ENCODE assay signal across 9 mouse cellular contexts in genomic region chr8:121602860-121603259, GRCm38 (mm10). TPM values are rescaled to one million over a fixed set of nuclear protein-coding genes. Genes with fewer than 3 reads are reported as not detected.
DNase-seq lines count a peak whose midpoint lies in the region; ATAC-seq and TF ChIP-seq lines count a peak whose summit lies in the region.
"Had no signal": no experiment of that assay in that cellular context is flagged by ENCODE, and none has a peak within 500 bp of the region (broad histone marks: within the 10 kb centered on the region; RNA-seq: fewer than 3 reads in every experiment).

No protein-coding gene starts in this region.

- no peak overlapping the region for H3K4me2 ChIP-seq in lung, postnatal 0 days (replicated peaks; ENCODE audit: low read depth, low read length)

- intact Hi-C loops in heart, postnatal 14 days (cut with DNase I): loop anchor here (2.0 kb wide), 2 partner anchors 50 to 82 kb away; partner anchors contain the start of gene Zcchc14

- no peaks in the 10 kb centered on the region for H3K4me1 ChIP-seq in bone marrow, adult 2 months (ENCODE audit: control insufficient read depth, insufficient read depth, low read length)
- no peaks in the 10 kb centered on the region for H3K4me1 ChIP-seq in lung, postnatal 0 days (ENCODE audit: insufficient read depth, low read depth, low read length)

- TF ChIP-seq EP300 in lung, postnatal 0 days (IDR thresholded peaks at IDR 0.05): no peak

- peak; percentile 41; the same call in 1 of the 2 replicates for ATAC-seq in erythroid progenitor cell, adult 5-6 weeks (replicated peaks; ENCODE audit: low FRiP score, poor library complexity, severe bottlenecking)
- ATAC-seq in lung, postnatal 0 days: peak; percentile 78

- no peak overlapping the region for H3K9ac ChIP-seq in lung, postnatal 0 days (replicated peaks; ENCODE audit: low read depth)

- DNase-seq in layer of hippocampus, adult 11-12 months (ENCODE audit: low spot score): peak; percentile 84
- no peak for DNase-seq in layer of hippocampus, adult 9-10 months (ENCODE audit: low spot score)
- peak; percentile 69 to 79 for DNase-seq in heart, postnatal 14 days
- peak; percentile 58 to 80 for DNase-seq in layer of hippocampus, adult 18-20 months (ENCODE audit: low spot score in 2 of 2)
- peak; percentile 91 for DNase-seq in lung, postnatal 0 days (ENCODE audit: low spot score)
- DNase-seq in right cerebral cortex, postnatal 4 days: peak; percentile 62

- WGBS in bone marrow, adult 2 months: 10% methylated on average over 3 of the region's 3 CpGs
- 16% methylated on average over 3 of the region's 3 CpGs for WGBS in lung, postnatal 0 days

- no peaks in the 10 kb centered on the region for H3K27me3 ChIP-seq in lung, postnatal 0 days (replicated peaks; ENCODE audit: insufficient read depth, low read length)

- peak; percentile 60 for TF ChIP-seq CTCF in bone marrow, adult 2 months (IDR thresholded peaks at IDR 0.05; ENCODE audit: control insufficient read depth, insufficient read depth, low read length)
- TF ChIP-seq CTCF in lung, postnatal 0 days (IDR thresholded peaks at IDR 0.05): peak; percentile 97

- peaks cover 52% of the 10 kb centered on the region for H3K36me3 ChIP-seq in lung, postnatal 0 days (ENCODE audit: insufficient read depth, low read length)

- no peak overlapping the region for H3K4me3 ChIP-seq in bone marrow, adult 2 months (replicated peaks; ENCODE audit: control insufficient read depth, low read depth, low read length)
- H3K4me3 ChIP-seq in lung, postnatal 0 days (ENCODE audit: low read depth, low read length): no peak overlapping the region

- no peak overlapping the region for H3K27ac ChIP-seq in bone marrow, adult 2 months (ENCODE audit: control insufficient read depth, insufficient read depth, low read depth, low read length, poor library complexity)
- no peak overlapping the region for H3K27ac ChIP-seq in lung, postnatal 0 days (ENCODE audit: low read length)
- H3K27ac ChIP-seq: macrophage had no signal

- H3K9me3 ChIP-seq in lung, postnatal 0 days (ENCODE audit: low read length): no peaks in the 10 kb centered on the region

- no peak for TF ChIP-seq POLR2A in bone marrow, adult 2 months (IDR thresholded peaks at IDR 0.05; ENCODE audit: borderline replicate concordance, control insufficient read depth, low read depth, low read length)

RNA-seq across cellular contexts. Expression of gene Map1lc3b, which starts 12.7 kb away (rescaled TPM):
- polyA plus RNA-seq in bone marrow, adult 2 months (2011; ENCODE audit: insufficient read depth, insufficient read length, low replicate concordance, missing spikeins): 106 and 113 TPM in 2 replicates
- 93.9 and 137 TPM in 2 replicates for total RNA-seq in erythroid progenitor cell, adult 5-6 weeks (2015; ENCODE audit: low replicate concordance)
- total RNA-seq in erythroid progenitor cell, adult 5-6 weeks (2017; ENCODE audit: low replicate concordance): 84.3 and 101 TPM in 2 replicates
- 100 to 1,000 TPM; 215 to 228 TPM for total RNA-seq in heart, postnatal 14 days (2021)
- 100 to 1,000 TPM; 166 to 181 TPM for total RNA-seq in layer of hippocampus, adult 18-20 months (2021)
- polyA plus RNA-seq in lung, postnatal 0 days (2015; fragmentation: Nextera tagmentation; extraction: Ambion mirVana): 411 and 449 TPM in 2 replicates

RNA-seq across cellular contexts. Expression of gene Fbxo31, which starts 24.3 kb away (rescaled TPM):
- 9.4 and 19.4 TPM in 2 replicates for polyA plus RNA-seq in bone marrow, adult 2 months (2011; ENCODE audit: insufficient read depth, insufficient read length, low replicate concordance, missing spikeins)
- total RNA-seq in erythroid progenitor cell, adult 5-6 weeks (2015; ENCODE audit: low replicate concordance): 1.7 and 2.2 TPM in 2 replicates
- total RNA-seq in erythroid progenitor cell, adult 5-6 weeks (2017; ENCODE audit: low replicate concordance): 1.5 and 3.5 TPM in 2 replicates
- total RNA-seq in heart, postnatal 14 days (2021): 10 to 100 TPM; 74.4 to 93.8 TPM
- total RNA-seq in layer of hippocampus, adult 18-20 months (2021): 100 to 1,000 TPM; 114 to 119 TPM
- polyA plus RNA-seq in lung, postnatal 0 days (2015; fragmentation: Nextera tagmentation; extraction: Ambion mirVana): 12.1 and 13.9 TPM in 2 replicates

RNA-seq across cellular contexts. Expression of gene Zcchc14, which starts 49.8 kb away (rescaled TPM):
- 2.9 and 4.9 TPM in 2 replicates for polyA plus RNA-seq in bone marrow, adult 2 months (2011; ENCODE audit: insufficient read depth, insufficient read length, low replicate concordance, missing spikeins)
- total RNA-seq in erythroid progenitor cell, adult 5-6 weeks (2015; ENCODE audit: low replicate concordance): not detected in 2 replicates
- not detected in 2 replicates for total RNA-seq in erythroid progenitor cell, adult 5-6 weeks (2017; ENCODE audit: low replicate concordance)
- total RNA-seq in heart, postnatal 14 days (2021): 10 to 100 TPM; 33.9 to 38.5 TPM
- 10 to 100 TPM; 88.8 to 90.1 TPM for total RNA-seq in layer of hippocampus, adult 18-20 months (2021)
- 11.1 and 14.7 TPM in 2 replicates for polyA plus RNA-seq in lung, postnatal 0 days (2015; fragmentation: Nextera tagmentation; extraction: Ambion mirVana)

RNA-seq across cellular contexts. Expression of gene 1700018B08Rik, which starts 58.7 kb away (rescaled TPM):
- polyA plus RNA-seq in bone marrow, adult 2 months (2011; ENCODE audit: insufficient read depth, insufficient read length, low replicate concordance, missing spikeins): not detected in 2 replicates
- not detected in 2 replicates for total RNA-seq in erythroid progenitor cell, adult 5-6 weeks (2015; ENCODE audit: low replicate concordance)
- total RNA-seq in erythroid progenitor cell, adult 5-6 weeks (2017; ENCODE audit: low replicate concordance): not detected in 2 replicates
- not detected for total RNA-seq in heart, postnatal 14 days (2021)
- not detected for total RNA-seq in layer of hippocampus, adult 18-20 months (2021)
- not detected in 2 replicates for polyA plus RNA-seq in lung, postnatal 0 days (2015; fragmentation: Nextera tagmentation; extraction: Ambion mirVana)
- polyA plus RNA-seq: macrophage had no signal

Comparison
In these comparisons a context has a peak if more than half of its experiments do, and no peak if none do; other contexts are left out.
1. RNA of gene Fbxo31, which starts 24.3 kb away (total RNA-seq): 114 to 119 TPM in layer of hippocampus, adult 18-20 months and 74.4 to 93.8 TPM in heart, postnatal 14 days; 1.5 to 3.5 TPM in erythroid progenitor cell, adult 5-6 weeks; every median in the first group is over 10 times any median in the second.
2. RNA of gene Zcchc14, which starts 49.8 kb away (total RNA-seq): 88.8 to 90.1 TPM in layer of hippocampus, adult 18-20 months and 33.9 to 38.5 TPM in heart, postnatal 14 days; not detected in erythroid progenitor cell, adult 5-6 weeks; every median in the first group is over 10 times any median in the second.